Mouse (Mus musculus) adrenal gland, postnatal 36 days (tissue): ENCODE data around the gene Gm10803. TPM values are rescaled to one million over a fixed set of nuclear protein-coding genes. Genes with fewer than 3 reads are reported as not detected.

Experiments
- DNase-seq, 2 experiments: peaks; one replicate each; pipeline ENCODE4 v3.0.0; 2021; ENCODE audit warnings: mixed read lengths in 1 of 2
- total RNA-seq, 2 experiments: library from RNA; stranded (reverse); gene quantifications; 2 replicates each; pipeline ENCODE4 v1.2.3; 2021

The Gm10803 gene
- total RNA-seq, 2 experiments from 2014 or later, result not detected

GRCm38 (mm10) chr2:93592164-93592790, 31.9 kb downstream of the Gm10803 start:
- no peak for DNase-seq

- peak; percentile 31 to 45 for DNase-seq
Observed at GRCm38 (mm10) chr2:93593121-93593520, 32.8 kb downstream of the Gm10803 start.

DNA sequence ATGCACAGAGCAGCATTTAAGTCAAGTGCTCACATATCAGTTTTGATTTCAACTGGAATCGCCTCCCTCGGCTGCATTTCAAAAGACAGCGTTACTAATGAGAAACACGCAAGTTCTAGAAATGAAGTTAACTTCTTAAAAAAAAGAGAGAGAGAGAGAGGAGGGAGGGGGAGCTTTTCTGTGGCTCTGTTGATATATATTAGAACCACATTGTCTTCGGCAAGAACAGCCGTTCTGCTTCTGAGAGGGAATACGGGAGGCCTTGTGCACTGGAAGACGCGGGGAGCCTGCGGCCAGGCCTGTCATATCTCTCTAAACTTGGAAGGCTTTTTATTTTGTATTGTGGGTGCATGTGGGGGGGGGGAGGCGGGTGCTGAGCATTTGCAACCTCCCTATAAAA, 36.8 kb downstream of the Gm10803 start:
- DNase-seq, result no peak

- peak in 1 of 2 experiments; percentile 31 for DNase-seq
Observed at GRCm38 (mm10) chr2:93599731-93600130, 39.4 kb downstream of the Gm10803 start.

DNA sequence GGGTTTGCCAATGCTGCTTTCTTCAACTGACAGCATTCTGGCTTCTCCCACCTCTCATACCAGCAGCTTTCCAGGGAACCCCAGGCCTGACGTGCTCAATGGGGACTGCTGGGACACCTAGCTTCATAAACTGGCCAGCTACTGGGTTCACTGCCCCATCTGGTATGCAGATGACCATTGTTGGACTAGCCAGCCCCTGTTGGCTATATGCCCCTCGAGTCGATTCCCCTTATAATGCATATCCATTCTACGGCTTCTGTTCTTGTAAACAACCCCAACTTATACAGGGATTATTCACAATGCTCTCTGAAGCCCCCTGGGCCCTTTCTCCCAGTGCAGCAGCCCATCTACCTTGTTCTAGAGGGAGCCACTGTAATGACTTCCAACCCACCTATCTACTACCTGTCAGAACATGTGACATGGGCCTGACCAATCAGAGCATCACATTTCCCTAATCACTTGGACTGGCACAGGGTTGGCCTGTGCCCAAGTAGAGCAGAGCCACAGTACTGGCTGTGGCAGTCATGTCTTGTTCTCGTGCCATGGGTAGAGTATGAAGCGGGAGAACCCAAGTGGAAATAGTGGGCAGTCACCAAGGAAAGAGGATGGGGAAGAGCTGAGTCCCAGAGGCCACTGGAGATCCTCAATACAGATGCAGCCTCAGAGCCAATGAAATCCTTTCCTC, 44.4 kb downstream of the Gm10803 start:
- peak in 1 of 2 experiments; percentile 9 for DNase-seq

- no peak for DNase-seq
Observed at GRCm38 (mm10) chr2:93608800-93609199, 48.4 kb downstream of the Gm10803 start.

DNA sequence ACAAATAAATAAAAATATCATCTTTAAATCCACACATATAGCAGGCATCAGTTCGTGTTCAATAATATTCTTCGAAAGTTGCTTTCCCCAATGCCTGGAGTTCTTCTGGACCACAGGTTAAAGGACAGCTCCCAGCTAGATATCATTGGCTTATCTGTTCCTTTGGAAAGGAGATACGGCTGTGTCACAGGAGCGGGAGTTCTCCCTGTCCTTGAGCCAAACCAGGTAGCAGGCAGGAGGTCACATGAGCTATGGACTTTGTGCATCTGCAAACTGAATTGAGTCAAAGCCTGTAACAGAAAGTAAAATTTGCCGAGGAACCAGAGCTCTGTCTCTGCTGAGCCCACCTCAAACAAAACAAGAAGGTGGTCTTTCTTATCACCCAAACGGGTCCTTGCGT, 52.7 kb downstream of the Gm10803 start:
- DNase-seq, result no peak

Other genes starting within 250 kb of the Gm10803 start
- gene Tspan18, start 226.1 kb upstream of the Gm10803 start, total RNA-seq, result 10 to 100 TPM; 49.7 to 59.4 TPM
- gene Cd82, start 97.4 kb upstream of the Gm10803 start, total RNA-seq, result 10 to 100 TPM; 34.6 to 63.8 TPM
- under 1 TPM; 0.36 to 0.43 TPM for gene Alx4, start 81.8 kb downstream of the Gm10803 start, total RNA-seq